Mouse (Mus musculus): Measurements from ENCODE around the gene Psma3. TPM values are rescaled to one million over a fixed set of nuclear protein-coding genes. Genes with fewer than 3 reads are reported as not detected.

Psma3 gene
- polyA plus RNA-seq, 1 experiment, result 421 TPM

DNA sequence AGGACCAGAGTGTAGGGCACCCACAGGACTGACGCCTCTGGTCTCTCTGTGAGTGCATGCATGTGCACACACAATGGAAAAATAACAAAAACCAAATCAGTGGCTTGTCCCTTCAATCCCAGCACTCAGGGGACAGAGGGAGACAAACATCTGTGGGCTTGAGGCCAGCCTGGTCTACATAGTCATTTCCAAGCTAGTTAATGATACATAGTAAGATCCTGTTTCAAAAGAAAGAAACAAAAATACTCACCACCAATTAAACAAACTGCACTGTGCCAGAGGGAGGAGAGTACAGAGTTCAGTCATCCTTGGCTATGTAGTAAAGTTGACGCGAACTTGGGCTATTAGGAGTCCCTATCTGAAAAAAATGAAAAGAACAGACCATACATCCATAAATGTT lies 69.2 kb downstream of the Psma3 start:
- Histone ChIP-seq H3K9me3 (replicated peaks; ENCODE audit: control insufficient read depth, insufficient read depth, low read length, poor library complexity, severe bottlenecking) (no peaks in the 10 kb centered on the region), H3K27me3 (ENCODE audit: control insufficient read depth, insufficient read depth, low read length, poor library complexity, severe bottlenecking) (no peaks in the 10 kb centered on the region), H3K36me3 (ENCODE audit: control insufficient read depth, insufficient read depth, low read length, poor library complexity, severe bottlenecking) (peaks cover 18% of the 10 kb centered on the region), H3K4me1 (ENCODE audit: control insufficient read depth, insufficient read depth, low read length) (peaks cover 2% of the 10 kb centered on the region), H3K9ac (ENCODE audit: low read depth, poor library complexity, severe bottlenecking) (no peak overlapping the region), H3K4me3 (ENCODE audit: low read depth, low read length) (no peak overlapping the region), H3K27ac (ENCODE audit: insufficient read depth, low read length) (no peak overlapping the region)
- no peak for TF ChIP-seq POLR2A (IDR thresholded peaks at IDR 0.05; ENCODE audit: insufficient read depth, low read length)
- no peak for TF ChIP-seq EP300 (IDR thresholded peaks at IDR 0.05; ENCODE audit: insufficient read depth, low read depth, low read length)
- no peak for TF ChIP-seq CTCF (IDR thresholded peaks at IDR 0.05; ENCODE audit: low read depth, low read length)

DNA sequence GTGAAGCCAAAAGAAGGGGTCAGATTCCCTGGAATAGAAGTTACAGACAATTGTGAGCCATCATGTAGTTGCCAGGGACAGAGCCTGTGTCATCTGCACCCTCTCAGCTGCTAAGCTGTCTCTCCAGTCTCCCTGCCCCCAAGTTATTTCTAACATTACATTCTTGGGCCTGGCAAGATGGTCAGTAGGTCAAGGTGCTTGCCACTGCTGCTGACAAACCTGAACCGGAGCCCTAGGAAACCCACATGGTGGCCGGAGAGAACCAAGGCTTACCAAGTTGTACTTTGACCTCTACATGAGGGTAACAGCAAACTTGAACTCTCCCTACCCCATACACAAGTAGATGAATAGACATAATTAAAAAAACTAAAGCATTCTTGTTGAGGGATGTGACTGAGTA lies 70.1 kb downstream of the Psma3 start:
- H3K27me3 ChIP-seq (ENCODE audit: control insufficient read depth, insufficient read depth, low read length, poor library complexity, severe bottlenecking), result no peaks in the 10 kb centered on the region
- H3K4me1 ChIP-seq (ENCODE audit: control insufficient read depth, insufficient read depth, low read length), result peaks cover 2% of the 10 kb centered on the region
- H3K36me3 ChIP-seq (ENCODE audit: control insufficient read depth, insufficient read depth, low read length, poor library complexity, severe bottlenecking), result peaks cover 16% of the 10 kb centered on the region
- TF ChIP-seq POLR2A (IDR thresholded peaks at IDR 0.05; ENCODE audit: insufficient read depth, low read length), result no peak
- TF ChIP-seq CTCF (IDR thresholded peaks at IDR 0.05; ENCODE audit: low read depth, low read length), result no peak
- TF ChIP-seq EP300 (IDR thresholded peaks at IDR 0.05; ENCODE audit: insufficient read depth, low read depth, low read length), result no peak
- no peaks in the 10 kb centered on the region for H3K9me3 ChIP-seq (replicated peaks; ENCODE audit: control insufficient read depth, insufficient read depth, low read length, poor library complexity, severe bottlenecking)
- H3K4me3 ChIP-seq (ENCODE audit: low read depth, low read length), result no peak overlapping the region
- H3K27ac ChIP-seq (ENCODE audit: insufficient read depth, low read length), result no peak overlapping the region
- H3K9ac ChIP-seq (ENCODE audit: low read depth, poor library complexity, severe bottlenecking), result no peak overlapping the region

Other genes with a start within 250 kb of the Psma3 start
- 26.6 and 30.5 TPM in 2 replicates for gene Frmd6, start 149.1 kb upstream of the Psma3 start, polyA plus RNA-seq (2011; ENCODE audit: insufficient read depth, insufficient read length, low read depth, missing spikeins)
- 140 and 146 TPM in 2 replicates for gene Actr10, start 36.8 kb upstream of the Psma3 start, polyA plus RNA-seq (2011; ENCODE audit: insufficient read depth, insufficient read length, low read depth, missing spikeins)
- gene Arid4a, start 41.4 kb downstream of the Psma3 start, polyA plus RNA-seq (2011; ENCODE audit: insufficient read depth, insufficient read length, low read depth, missing spikeins), result 21.0 and 21.9 TPM in 2 replicates
- 2.5 TPM in 1 of 2 replicates, not detected in the other for gene Tomm20l, start 136.8 kb downstream of the Psma3 start, polyA plus RNA-seq (2011; ENCODE audit: insufficient read depth, insufficient read length, low read depth, missing spikeins)
- 60.7 and 69.3 TPM in 2 replicates for gene Timm9, start 162.1 kb downstream of the Psma3 start, polyA plus RNA-seq (2011; ENCODE audit: insufficient read depth, insufficient read length, low read depth, missing spikeins)
- 34.4 and 36.2 TPM in 2 replicates for gene 2700049A03Rik, start 162.2 kb downstream of the Psma3 start, polyA plus RNA-seq (2011; ENCODE audit: insufficient read depth, insufficient read length, low read depth, missing spikeins)

Measured in ES-Bruce4 (cell line).